Mouse (Mus musculus) retina, adult 2 months (tissue): ENCODE results near the gene Ppfibp1.

ENCODE experiments used
- DNase-seq: peaks from one replicate; pipeline ENCODE4 v3.0.0-alpha.2; 2012; ENCODE audit warnings: low read depth, low spot score

Ppfibp1 gene

GRCm38 (mm10) chr6:146881896-146882770 is 6.2 kb upstream of the Ppfibp1 start:
- DNase-seq = no peak

GRCm38 (mm10) chr6:146883426-146883825 is 4.9 kb upstream of the Ppfibp1 start:
- no peak for DNase-seq

GRCm38 (mm10) chr6:146884171-146884570 is 4.1 kb upstream of the Ppfibp1 start:
- DNase-seq = no peak

- no peak for DNase-seq
Observed at GRCm38 (mm10) chr6:146884851-146885250, 3.4 kb upstream of the Ppfibp1 start.

GRCm38 (mm10) chr6:146888660-146889490 is 588 bp downstream of the Ppfibp1 start:
- no peak for DNase-seq

GRCm38 (mm10) chr6:146890215-146890614 is 1.9 kb downstream of the Ppfibp1 start:
- DNase-seq = no peak

- DNase-seq = no peak
Observed at GRCm38 (mm10) chr6:146890633-146891032, 2.3 kb downstream of the Ppfibp1 start.

GRCm38 (mm10) chr6:146893890-146894289 is 5.6 kb downstream of the Ppfibp1 start:
- DNase-seq = no peak

GRCm38 (mm10) chr6:146898709-146899108 is 10.4 kb downstream of the Ppfibp1 start:
- no peak for DNase-seq

GRCm38 (mm10) chr6:146899647-146900046 is 11.4 kb downstream of the Ppfibp1 start:
- no peak for DNase-seq

- no peak for DNase-seq
Observed at GRCm38 (mm10) chr6:146901929-146902328, 13.6 kb downstream of the Ppfibp1 start.

- DNase-seq = no peak
Observed at GRCm38 (mm10) chr6:146903632-146904031, 15.3 kb downstream of the Ppfibp1 start.

GRCm38 (mm10) chr6:146904707-146905106 is 16.4 kb downstream of the Ppfibp1 start:
- no peak for DNase-seq

- no peak for DNase-seq
Observed at GRCm38 (mm10) chr6:146906000-146906786, 17.9 kb downstream of the Ppfibp1 start.

- no peak for DNase-seq
Observed at GRCm38 (mm10) chr6:146907061-146907794, 18.9 kb downstream of the Ppfibp1 start.

- DNase-seq = no peak
Observed at GRCm38 (mm10) chr6:146907795-146908190, 19.5 kb downstream of the Ppfibp1 start.

GRCm38 (mm10) chr6:146908801-146909200 is 20.5 kb downstream of the Ppfibp1 start:
- DNase-seq = no peak

- DNase-seq = no peak
Observed at GRCm38 (mm10) chr6:146909725-146910489, 21.6 kb downstream of the Ppfibp1 start.

GRCm38 (mm10) chr6:146910801-146911200 is 22.5 kb downstream of the Ppfibp1 start:
- no peak for DNase-seq

GRCm38 (mm10) chr6:146912835-146913488 is 24.7 kb downstream of the Ppfibp1 start:
- DNase-seq = no peak
